Mouse (Mus musculus): ENCODE measurements around the gene Fgfr2.

Fgfr2 gene

DNA sequence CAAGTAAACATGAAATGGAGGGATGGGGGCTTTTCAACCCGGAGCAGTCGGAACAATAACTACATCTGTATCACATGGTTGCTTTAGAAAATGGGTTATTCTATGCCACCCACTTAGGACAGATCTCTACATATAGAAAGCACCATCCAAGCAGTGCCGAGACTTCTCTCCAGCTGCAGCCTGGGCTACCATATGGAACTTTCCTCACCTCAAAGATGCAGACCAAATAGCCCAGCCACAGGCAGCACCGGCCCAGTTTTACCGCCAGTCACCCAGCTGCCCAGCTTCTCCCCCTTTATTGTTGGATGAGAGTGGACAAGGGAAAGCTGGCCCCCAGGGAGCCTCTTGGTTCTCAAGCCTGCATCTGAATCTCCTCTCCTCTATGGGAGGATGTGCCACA, 1172.0 kb downstream of the Fgfr2 start:
- DNase-seq (ENCODE audit: low read depth): no peak

DNA sequence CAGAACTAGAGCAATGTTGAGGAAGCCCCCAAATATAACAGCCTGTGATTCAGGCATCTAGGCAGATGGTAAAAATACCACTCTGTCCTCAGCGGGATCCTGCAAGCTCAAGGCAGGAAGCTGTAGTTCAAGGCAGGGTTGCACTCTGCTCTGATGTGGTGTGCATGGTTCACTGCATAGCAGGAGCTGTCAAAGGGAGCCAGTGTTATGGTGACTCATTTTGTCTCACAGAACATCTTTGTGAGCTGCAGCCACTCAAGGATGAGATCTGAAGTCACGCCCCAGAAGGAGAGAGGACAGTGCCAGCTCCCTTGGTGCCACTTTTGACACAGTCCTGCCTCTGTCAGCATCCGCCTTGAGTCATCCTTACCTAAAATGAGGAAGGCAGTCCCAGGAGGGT, 1185.5 kb downstream of the Fgfr2 start:
- DNase-seq (ENCODE audit: low read depth): no peak

GRCm38 (mm10) chr7:131927288-131928050, 1195.7 kb downstream of the Fgfr2 start:
- DNase-seq (ENCODE audit: low read depth): no peak

GRCm38 (mm10) chr7:131917384-131917783, 1205.8 kb downstream of the Fgfr2 start:
- peak; percentile 14 for DNase-seq (ENCODE audit: low read depth)

DNA sequence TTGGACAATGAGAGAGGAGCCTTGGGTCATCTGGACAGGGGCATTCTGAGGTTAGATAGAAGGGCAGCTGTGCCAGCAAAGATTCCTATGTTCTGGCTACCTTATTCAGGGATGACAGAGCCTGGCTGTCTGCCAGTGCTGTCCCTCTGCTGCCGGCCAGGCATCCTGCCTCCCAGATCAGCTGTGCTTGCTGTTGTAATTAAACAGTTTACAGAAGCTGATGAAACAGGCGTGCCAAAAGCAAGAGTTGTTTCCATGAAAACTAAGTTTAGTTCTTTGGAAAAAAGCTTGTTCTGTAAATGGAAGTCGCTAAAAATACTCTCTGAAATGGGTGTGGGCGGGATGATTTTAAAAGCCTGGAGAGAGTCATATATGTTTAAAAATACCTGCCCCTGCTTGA, 1213.5 kb downstream of the Fgfr2 start:
- peak; percentile 3 for DNase-seq (ENCODE audit: low read depth)

DNA sequence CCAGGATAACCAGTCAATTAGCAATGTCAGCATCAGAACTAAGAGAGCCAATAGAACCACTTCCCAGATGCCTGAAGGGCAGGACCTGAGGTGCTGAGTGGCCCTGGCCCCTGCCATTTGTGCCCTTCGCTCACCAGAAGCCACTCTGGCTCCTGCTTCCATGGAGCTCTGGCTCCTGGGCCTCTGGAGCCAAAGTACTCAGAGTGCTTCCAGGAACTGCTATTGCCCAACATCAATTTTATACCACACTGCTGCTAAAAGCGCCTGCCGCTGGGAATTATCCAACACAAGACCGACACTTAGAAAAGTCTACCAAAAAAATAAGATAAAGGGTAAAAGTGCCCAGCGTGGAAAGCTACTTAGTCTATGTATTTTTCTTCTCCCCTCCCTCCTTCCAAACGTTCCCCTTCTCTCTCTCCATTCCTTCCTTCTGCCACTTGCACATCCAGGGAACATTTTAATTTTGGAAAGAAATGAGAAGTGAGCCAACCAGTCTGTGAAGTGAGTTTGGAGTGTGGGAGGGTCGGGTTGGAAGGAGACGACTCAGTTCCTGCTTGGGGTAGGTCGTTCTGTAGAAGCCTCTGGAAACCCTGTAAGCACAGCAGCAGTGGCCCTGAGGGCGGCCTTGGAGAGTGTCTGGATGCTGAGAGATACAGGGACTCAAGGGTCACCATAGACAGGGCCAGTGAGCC, 1216.5 kb downstream of the Fgfr2 start:
- no peak for DNase-seq (ENCODE audit: low read depth)

DNA sequence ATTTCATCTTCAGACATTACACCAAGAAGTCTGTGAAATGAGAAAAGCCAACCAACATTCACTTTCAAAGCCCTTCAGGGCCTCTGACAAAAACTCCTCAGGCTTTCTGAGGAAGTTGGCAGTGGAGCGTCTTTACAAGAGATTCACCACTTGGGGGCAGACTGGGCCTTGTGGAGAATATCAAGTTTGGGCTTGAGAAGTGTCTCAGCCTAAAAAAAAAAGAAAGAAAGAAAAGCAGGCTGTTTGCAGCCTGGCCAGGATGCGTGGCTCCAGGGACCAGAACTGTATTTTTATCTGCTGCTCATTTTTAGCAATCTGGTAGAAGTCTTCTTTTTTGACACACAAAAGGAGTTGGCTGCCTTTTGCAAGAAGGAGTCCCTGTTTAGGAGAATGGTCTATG, 1223.8 kb downstream of the Fgfr2 start:
- peak; percentile 75 for DNase-seq (ENCODE audit: low read depth)

- peak; percentile 4 for DNase-seq (ENCODE audit: low read depth)
These were observed 1225.9 kb downstream of the Fgfr2 start for GRCm38 (mm10) chr7:131897282-131897681.

DNA sequence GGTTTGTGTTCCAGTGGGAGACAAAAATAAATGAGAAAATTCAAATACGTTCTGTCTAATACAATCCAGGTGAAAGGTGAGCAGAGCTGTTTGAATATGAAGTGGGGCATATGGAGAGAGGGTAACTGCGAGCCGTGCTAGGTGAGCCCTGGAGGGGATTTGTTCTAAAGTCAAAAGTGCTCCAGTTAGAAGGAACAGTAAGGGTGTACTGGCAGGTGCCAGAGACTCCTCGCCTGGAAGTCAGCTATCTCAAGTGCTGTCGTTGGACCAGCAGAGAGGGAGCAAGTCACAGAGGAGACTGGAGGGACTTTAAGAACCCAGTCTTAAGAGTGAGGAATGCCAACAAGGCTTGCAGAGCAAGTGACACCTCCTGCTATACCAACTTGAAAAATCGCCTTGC, 1240.3 kb downstream of the Fgfr2 start:
- no peak for DNase-seq (ENCODE audit: low read depth)

DNA sequence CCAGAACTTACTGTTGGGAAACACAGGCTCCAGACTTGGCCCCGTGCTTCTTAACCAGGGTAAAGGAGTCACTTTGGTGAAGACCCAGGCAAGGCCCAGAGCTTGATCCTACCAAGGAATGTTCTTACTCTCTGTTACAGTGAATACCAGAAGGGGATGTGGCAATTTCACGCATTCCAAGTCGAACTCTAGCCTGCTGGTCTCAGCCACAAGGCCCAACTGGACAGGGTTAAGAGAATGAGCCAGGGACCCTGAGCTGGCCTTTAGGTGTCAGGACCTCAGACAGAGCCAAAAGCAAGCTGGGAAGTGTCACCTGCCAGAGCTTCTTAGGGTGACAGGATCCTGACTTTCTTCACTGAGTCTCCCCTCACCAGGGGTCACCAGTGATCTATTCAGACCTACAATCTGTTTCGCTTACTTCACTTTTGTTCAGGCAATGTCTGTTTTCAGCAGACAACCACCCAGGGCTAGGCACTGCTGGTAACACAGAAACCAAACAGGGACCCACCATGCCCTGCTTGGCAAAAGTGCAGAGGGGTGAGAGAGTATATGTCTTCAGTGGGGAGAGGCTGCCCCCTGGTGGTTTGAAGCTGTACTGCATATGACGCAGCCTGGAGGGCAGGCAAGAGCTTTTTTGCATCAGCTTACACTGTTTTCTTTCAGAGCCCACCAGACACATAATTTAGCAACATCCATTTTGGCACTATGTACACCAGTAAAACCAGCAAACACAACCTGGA, 1241.1 kb downstream of the Fgfr2 start:
- DNase-seq (ENCODE audit: low read depth): peak; percentile 67

DNA sequence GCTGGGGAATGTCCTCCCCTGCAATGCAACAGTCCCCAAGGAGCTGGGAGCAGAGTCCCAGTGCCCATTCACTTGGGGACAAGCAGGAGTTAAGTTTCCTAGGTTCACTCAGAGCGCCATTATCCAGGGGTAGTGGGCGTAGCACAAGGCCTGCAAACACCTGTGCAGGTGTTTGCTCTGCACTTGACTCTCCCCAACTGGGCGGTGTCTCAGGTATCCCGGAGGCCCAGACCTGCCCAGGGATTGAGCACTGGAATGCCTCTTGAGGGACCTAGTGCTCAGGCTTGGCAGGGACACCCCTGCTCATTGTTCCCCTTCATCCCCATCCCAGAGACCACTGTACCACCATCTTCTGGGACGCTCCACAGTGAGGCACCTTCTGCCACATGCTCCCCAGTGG, 1243.0 kb downstream of the Fgfr2 start:
- no peak for DNase-seq (ENCODE audit: low read depth)

DNA sequence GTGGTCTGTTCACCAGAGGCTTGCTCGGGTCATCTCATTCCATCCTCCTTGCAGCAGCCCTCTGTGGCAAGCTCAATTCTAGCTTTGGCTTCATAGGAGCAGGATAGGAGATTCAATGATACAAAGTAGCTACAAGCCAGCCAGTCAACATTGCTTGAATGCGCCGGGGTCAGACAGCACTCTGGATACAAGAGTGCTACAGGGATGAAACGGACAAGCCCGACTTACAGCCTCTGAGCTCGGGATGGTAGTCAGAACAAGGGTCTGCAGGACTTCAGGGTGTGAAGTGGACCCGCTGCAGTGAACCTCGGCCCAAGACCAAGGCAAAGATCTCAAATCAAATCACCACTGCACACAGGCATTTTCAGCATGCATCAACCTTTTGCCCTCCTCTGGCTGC, 1244.3 kb downstream of the Fgfr2 start:
- no peak for DNase-seq (ENCODE audit: low read depth)

DNA sequence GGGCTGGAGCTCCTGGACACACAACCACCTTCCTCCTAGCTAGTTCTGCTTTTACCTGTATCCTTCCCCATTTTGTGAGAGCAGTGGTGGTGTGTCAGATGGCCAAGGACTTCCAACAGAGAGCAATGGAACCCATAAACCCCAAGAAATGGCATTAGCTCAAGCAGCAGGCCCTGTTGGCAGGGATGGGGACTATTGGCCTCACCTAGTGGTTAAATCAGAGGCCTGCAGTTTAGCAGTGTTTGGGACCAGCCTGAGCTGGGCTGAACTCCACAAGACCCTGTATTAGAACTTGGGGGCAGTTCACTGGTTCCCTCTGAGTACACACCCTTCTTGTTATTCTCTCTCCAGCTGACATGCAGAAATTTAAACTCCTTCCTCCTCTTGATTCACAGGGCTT, 1262.0 kb downstream of the Fgfr2 start:
- no peak for DNase-seq (ENCODE audit: low read depth)

DNA sequence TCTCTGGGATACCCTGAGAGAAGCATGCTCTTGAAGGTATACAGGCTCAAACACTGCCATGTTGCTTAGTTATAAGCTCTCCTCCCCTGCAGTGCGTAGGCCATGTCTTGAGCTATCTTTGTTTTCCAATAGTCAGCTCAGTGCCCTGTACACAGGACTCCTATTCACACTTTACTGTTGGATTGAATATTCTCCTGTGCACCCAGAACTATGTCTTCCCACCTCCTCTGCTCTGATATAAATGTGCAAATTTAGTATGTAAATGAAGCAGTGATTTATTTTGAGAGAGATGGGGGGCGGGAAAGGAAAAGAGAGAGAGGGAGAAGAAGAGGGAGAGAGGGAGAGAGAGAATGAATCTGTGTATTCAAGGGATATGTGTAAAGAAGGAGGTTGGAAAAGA, 1267.5 kb downstream of the Fgfr2 start:
- DNase-seq (ENCODE audit: low read depth): no peak

GRCm38 (mm10) chr7:131850579-131850978, 1272.6 kb downstream of the Fgfr2 start:
- DNase-seq (ENCODE audit: low read depth): no peak

- DNase-seq (ENCODE audit: low read depth): no peak
These were observed 1276.9 kb downstream of the Fgfr2 start for GRCm38 (mm10) chr7:131846066-131846905.

GRCm38 (mm10) chr7:131830261-131830660, 1292.9 kb downstream of the Fgfr2 start:
- no peak for DNase-seq (ENCODE audit: low read depth)

DNA sequence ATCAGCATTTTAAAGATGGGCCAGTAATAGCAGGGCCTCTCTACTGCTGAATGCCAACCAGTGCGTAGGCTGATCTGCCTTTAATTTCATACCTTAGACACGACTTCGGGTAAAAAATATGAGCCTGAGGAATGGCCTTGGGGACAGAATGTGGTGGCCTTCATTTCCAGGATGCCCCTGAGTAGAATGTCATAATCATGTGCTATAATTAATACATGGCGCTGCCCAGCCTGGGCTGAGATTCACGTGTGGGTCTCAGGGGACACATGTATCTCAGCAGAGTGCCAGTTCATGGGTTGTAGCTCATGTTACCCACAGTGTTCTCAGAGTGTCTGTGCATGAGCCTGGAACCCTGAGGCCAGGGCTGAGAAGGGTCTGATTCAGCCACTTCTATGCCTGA, 1296.3 kb downstream of the Fgfr2 start:
- no peak for DNase-seq (ENCODE audit: low read depth)

DNA sequence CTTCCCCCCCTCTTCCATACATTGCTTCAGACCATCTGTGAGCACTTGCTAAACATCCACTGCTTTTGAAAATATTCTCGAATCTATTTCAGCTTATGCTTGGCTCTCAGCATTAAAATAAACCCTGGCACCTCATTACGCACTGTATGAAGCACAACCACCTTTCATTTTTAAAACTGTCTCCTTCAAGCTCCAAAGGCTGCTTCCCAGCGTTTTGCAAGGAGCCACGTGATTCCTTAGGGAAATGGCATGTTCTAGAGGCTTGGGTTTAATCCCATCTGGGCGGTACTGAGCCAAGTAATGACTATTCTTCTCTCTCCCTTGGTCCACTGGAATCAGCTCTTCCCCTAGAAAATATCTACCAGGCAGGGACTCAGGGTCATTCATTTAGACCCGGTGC, 1305.2 kb downstream of the Fgfr2 start:
- DNase-seq (ENCODE audit: low read depth): no peak

GRCm38 (mm10) chr7:131816641-131817040, 1306.5 kb downstream of the Fgfr2 start:
- no peak for DNase-seq (ENCODE audit: low read depth)

- DNase-seq (ENCODE audit: low read depth): no peak
These were observed 1311.0 kb downstream of the Fgfr2 start for GRCm38 (mm10) chr7:131812116-131812515.

DNA sequence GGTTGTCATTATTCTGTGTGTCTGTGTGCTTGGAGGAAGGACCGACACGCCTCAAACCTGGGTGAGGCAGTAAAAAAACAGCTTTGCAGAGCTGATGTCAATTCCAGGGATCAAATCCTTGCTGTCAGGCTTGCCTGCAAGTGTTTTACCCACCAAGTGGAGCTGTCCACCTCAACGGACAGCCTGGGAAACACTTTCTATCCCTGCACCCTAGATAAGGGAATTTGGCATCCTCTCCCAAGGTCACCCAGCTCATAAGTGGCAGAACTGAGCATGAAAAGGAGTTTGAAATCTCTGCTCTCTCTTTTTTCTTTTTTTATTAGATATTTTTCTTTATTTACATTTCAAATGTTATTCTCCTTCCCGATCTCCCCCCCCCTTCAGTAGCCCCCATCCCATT, 1312.2 kb downstream of the Fgfr2 start:
- no peak for DNase-seq (ENCODE audit: low read depth)

Measured in NIH3T3 (cell line).